Mouse (Mus musculus): Measurements from ENCODE around the gene Kazn.

DNA sequence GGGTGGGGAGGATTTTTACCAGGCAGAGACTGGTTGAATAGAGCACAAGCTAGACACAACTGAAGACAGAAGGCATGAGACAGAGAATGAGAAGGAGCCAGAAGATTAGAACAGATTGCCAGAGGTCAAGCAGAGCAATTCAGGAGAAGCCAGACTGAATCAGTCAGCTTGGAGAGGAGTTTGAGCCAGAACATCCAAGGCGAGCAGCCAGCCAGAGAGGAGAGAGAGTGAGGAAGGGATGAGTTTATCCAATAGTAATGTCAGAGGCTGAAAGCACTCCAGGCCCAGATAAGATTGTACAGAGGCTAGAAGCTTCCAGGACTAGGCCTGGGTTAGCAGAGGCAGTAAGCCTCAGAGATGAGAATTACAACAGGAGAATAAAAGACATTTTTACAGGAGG is 118.0 kb downstream of the Kazn start:
- TF ChIP-seq POLR2A (IDR thresholded peaks at IDR 0.05; ENCODE audit: extremely low read depth, insufficient read depth, low read length) (no peak), CTCF (IDR thresholded peaks at IDR 0.05; ENCODE audit: extremely low read depth, insufficient read depth, low read length) (no peak)

Measured in cortical plate, adult 2 months (tissue).